Mouse (Mus musculus): ENCODE results near the gene 5031439G07Rik.

GRCm38 (mm10) chr15:84987020-84987815 is 1.1 kb downstream of the 5031439G07Rik start:
- TF ChIP-seq CTCF (IDR thresholded peaks at IDR 0.05; ENCODE audit: low read depth, low read length) = no peak
- no peak for TF ChIP-seq POLR2A (IDR thresholded peaks at IDR 0.05; ENCODE audit: borderline replicate concordance, low read depth, low read length)
